15 mouse cellular contexts compared by ENCODE assay signal in genomic region chr14:24863116-24863515, GRCm38 (mm10).
DNase-seq lines count a peak whose midpoint lies in the region; TF ChIP-seq lines count a peak whose summit lies in the region.
"Had no signal": no experiment of that assay in that cellular context is flagged by ENCODE, and none has a peak within 500 bp of the region (broad histone marks: within the 10 kb centered on the region; RNA-seq: fewer than 3 reads in every experiment).

No protein-coding gene starts in this region.

- peak; percentile 4 for DNase-seq in gastrocnemius, postnatal 10 days
- DNase-seq in gastrocnemius, adult 2 months: no peak
- DNase-seq in kidney, postnatal 10 days: peak; percentile 27
- no peak for DNase-seq in kidney, adult 2 months
- DNase-seq in brain, embryonic 14.5 days (ENCODE audit: low read depth): peak; percentile 75
- no peak for DNase-seq in limb, embryonic 10.5 days (ENCODE audit: low spot score)
- DNase-seq in natural killer cell, adult 2 months (ENCODE audit: low spot score in 2 of 2): no peak
- DNase-seq: cerebellum, adult 8-10 months; gastrocnemius, postnatal 36 days; kidney, adult 11 months; kidney, postnatal 14 days; lung, adult 2 months had no signal

- H3K9me3 ChIP-seq in limb, embryonic 10.5 days (replicated peaks): no peaks in the 10 kb centered on the region
- H3K9me3 ChIP-seq: embryonic facial prominence, embryonic 12.5 days; heart, embryonic 13.5 days; liver, embryonic 12.5 days had no signal

- H3K4me3 ChIP-seq in gastrocnemius, adult 2 months: no peak overlapping the region
- H3K4me3 ChIP-seq in kidney, adult 2 months (ENCODE audit: insufficient read depth, low read depth, low read length): no peak overlapping the region
- H3K4me3 ChIP-seq in limb, embryonic 10.5 days: no peak overlapping the region
- H3K4me3 ChIP-seq: embryonic facial prominence, embryonic 12.5 days; heart, embryonic 13.5 days; liver, embryonic 12.5 days had no signal

- no peak for TF ChIP-seq CTCF in gastrocnemius, adult 2 months (IDR thresholded peaks at IDR 0.05)
- no peak for TF ChIP-seq CTCF in kidney, adult 2 months (conservative IDR thresholded peaks at IDR 0.05; ENCODE audit: insufficient read depth, insufficient read length, low read depth, low read length)
- no peak for TF ChIP-seq CTCF in brain, embryonic 14.5 days (IDR thresholded peaks at IDR 0.05; ENCODE audit: borderline replicate concordance, extremely low read depth, insufficient read depth, insufficient read length)

- no peaks in the 10 kb centered on the region for H3K4me1 ChIP-seq in kidney, adult 2 months (ENCODE audit: control insufficient read depth, insufficient read depth, low read length)
- H3K4me1 ChIP-seq in limb, embryonic 10.5 days: peaks cover 22% of the 10 kb centered on the region
- H3K4me1 ChIP-seq: liver, embryonic 12.5 days had no signal

- 64% methylated on average over 8 of the region's 8 CpGs for WGBS in kidney, adult 2 months
- 85% methylated on average over 8 of the region's 8 CpGs for WGBS in limb, embryonic 10.5 days

- TF ChIP-seq POLR2A in kidney, adult 2 months (IDR thresholded peaks at IDR 0.05; ENCODE audit: low read depth, low read length): no peak
- no peak for TF ChIP-seq POLR2A in brain, embryonic 14.5 days (IDR thresholded peaks at IDR 0.05; ENCODE audit: borderline replicate concordance, extremely low read depth, insufficient read depth, insufficient read length, poor library complexity, severe bottlenecking)

- H3K27ac ChIP-seq in gastrocnemius, adult 2 months: no peak overlapping the region
- H3K27ac ChIP-seq in kidney, adult 2 months (ENCODE audit: insufficient read depth, low read depth, low read length): no peak overlapping the region
- H3K27ac ChIP-seq in limb, embryonic 10.5 days: peak overlapping the region; percentile 58; the same call in 1 of the 2 replicates
- H3K27ac ChIP-seq: embryonic facial prominence, embryonic 12.5 days; liver, embryonic 12.5 days had no signal

- intact Hi-C loops in gastrocnemius, adult 2 months (cut with DNase I): no loop called here

- H3K27me3 ChIP-seq in kidney, adult 2 months (replicated peaks; ENCODE audit: control insufficient read depth, insufficient read depth, low read length): no peaks in the 10 kb centered on the region
- H3K27me3 ChIP-seq in limb, embryonic 10.5 days (ENCODE audit: low read depth, poor library complexity, severe bottlenecking): no peaks in the 10 kb centered on the region
- H3K27me3 ChIP-seq: embryonic facial prominence, embryonic 12.5 days; heart, embryonic 13.5 days; liver, embryonic 12.5 days had no signal

- H3K36me3 ChIP-seq in kidney, adult 2 months (ENCODE audit: control insufficient read depth, insufficient read depth, low read length): no peaks in the 10 kb centered on the region
- H3K36me3 ChIP-seq in limb, embryonic 10.5 days: no peaks in the 10 kb centered on the region
- H3K36me3 ChIP-seq: embryonic facial prominence, embryonic 12.5 days; heart, embryonic 13.5 days; liver, embryonic 12.5 days had no signal

Comparison
In these comparisons a context has a peak if more than half of its experiments do, and no peak if none do; other contexts are left out.
1. DNase-seq: peak in gastrocnemius, postnatal 10 days (single experiment), kidney, postnatal 10 days (single experiment) and brain, embryonic 14.5 days (single experiment); none in gastrocnemius, adult 2 months (single experiment), kidney, adult 2 months (single experiment), limb, embryonic 10.5 days (single experiment) and natural killer cell, adult 2 months (0 of 2).